Mouse (Mus musculus): Measurements from ENCODE around the gene Olfr1336.

DNA sequence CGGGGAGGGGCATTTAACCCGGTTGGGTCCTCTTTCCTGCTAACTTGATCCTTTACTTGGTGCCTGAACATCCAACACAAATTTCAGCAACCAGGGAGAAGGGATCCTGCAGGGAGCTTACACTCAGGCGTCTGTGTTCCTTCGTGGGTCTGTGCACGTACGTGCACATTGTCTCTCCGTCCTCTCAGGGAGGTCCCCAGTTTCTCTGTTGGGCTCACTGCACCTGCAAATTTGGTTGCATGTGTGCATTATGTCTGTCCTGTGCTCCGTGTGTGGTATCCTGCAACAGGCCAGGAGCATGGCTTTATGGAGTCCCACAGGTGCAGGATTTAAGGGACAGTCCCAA is 40.6 kb upstream of the Olfr1336 start:
- TF ChIP-seq ZC3H11A (IDR thresholded peaks at IDR 0.05; ENCODE audit: borderline replicate concordance, low read depth, low read length): no peak
- no peak for TF ChIP-seq ZNF384 (IDR thresholded peaks at IDR 0.05; ENCODE audit: low read depth, low read length)
- no peak for TF ChIP-seq MAFK (IDR thresholded peaks at IDR 0.05; ENCODE audit: insufficient read depth, low read depth, low read length)
- no peak for TF ChIP-seq HCFC1 (IDR thresholded peaks at IDR 0.05; ENCODE audit: borderline replicate concordance, insufficient read depth, low read length)
- no peak for TF ChIP-seq CHD2 (IDR thresholded peaks at IDR 0.05; ENCODE audit: low read depth, low read length)

All from ES-E14 (cell line).